ENCODE assay signal across 10 mouse cellular contexts in the genomic region with DNA sequence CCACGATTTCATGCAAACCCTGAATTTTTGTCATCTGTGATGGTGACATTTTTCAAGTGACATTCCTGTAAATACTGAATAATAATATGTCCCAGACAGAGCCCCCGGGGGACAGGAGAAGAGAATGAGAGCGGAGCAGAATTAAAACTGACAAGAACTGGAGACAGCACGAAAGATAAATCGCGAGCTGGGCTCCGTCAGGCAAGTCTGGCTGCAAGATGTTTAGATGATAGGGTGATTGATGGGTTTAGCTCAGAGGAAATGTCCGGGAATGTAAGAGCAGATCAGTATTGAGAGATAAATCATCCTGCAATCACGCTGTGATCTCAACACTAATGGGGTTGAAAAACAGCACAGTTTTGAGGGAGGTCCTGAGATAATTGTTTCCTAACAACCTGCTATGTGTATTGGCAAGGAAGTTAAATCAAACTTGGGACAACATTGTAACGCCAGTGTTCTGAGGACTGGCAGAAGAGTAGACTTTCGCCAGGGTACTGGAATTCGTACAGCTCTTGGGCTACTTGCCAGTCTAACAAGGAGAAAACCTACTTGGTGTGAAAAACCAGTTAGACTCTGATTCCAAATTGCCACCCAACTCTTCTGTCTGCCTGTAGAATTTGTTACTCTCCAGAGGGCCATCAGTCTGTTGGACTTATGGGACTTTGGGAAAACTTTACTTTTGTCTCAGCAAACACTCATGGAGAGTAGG.
DNase-seq lines count a peak whose midpoint lies in the region; ATAC-seq and TF ChIP-seq lines count a peak whose summit lies in the region.
"Had no signal": no experiment of that assay in that cellular context is flagged by ENCODE, and none has a peak within 500 bp of the region (broad histone marks: within the 10 kb centered on the region; RNA-seq: fewer than 3 reads in every experiment).

No protein-coding gene starts in this region.

- no peaks in the 10 kb centered on the region for H3K9me3 ChIP-seq in hindbrain, embryonic 13.5 days
- no peaks in the 10 kb centered on the region for H3K9me3 ChIP-seq in limb, embryonic 14.5 days (ENCODE audit: control insufficient read depth, low read length)
- H3K9me3 ChIP-seq: embryonic facial prominence, embryonic 13.5 days; liver, embryonic 13.5 days had no signal

- DNase-seq in kidney, adult 9 months = peak; percentile 54
- DNase-seq in kidney, adult 18-20 months = no peak
- DNase-seq in embryo, embryonic 11.5 days (ENCODE audit: low read depth, low spot score) = peak; percentile 39
- peak; percentile 36 for DNase-seq in limb, embryonic 14.5 days (ENCODE audit: low spot score)
- DNase-seq in gastrocnemius, adult 8-10 months (ENCODE audit: low spot score in 2 of 2) = no peak
- DNase-seq: heart, postnatal 36 days; liver, embryonic 13.5 days had no signal

- H3K4me2 ChIP-seq in hindbrain, embryonic 13.5 days = no peak overlapping the region
- no peak overlapping the region for H3K4me2 ChIP-seq in limb, embryonic 14.5 days (replicated peaks; ENCODE audit: low read depth, low read length, severe bottlenecking)
- H3K4me2 ChIP-seq: embryonic facial prominence, embryonic 13.5 days; liver, embryonic 13.5 days had no signal

- H3K4me3 ChIP-seq in hindbrain, embryonic 13.5 days = no peak overlapping the region
- H3K4me3 ChIP-seq in limb, embryonic 14.5 days (replicated peaks; ENCODE audit: low read length) = no peak overlapping the region
- H3K4me3 ChIP-seq: embryonic facial prominence, embryonic 13.5 days; liver, embryonic 13.5 days had no signal

- H3K9ac ChIP-seq in hindbrain, embryonic 13.5 days = no peak overlapping the region
- no peak overlapping the region for H3K9ac ChIP-seq in limb, embryonic 14.5 days (ENCODE audit: low read depth, low read length, severe bottlenecking)
- H3K9ac ChIP-seq: embryonic facial prominence, embryonic 13.5 days; liver, embryonic 13.5 days had no signal

- no peaks in the 10 kb centered on the region for H3K27me3 ChIP-seq in hindbrain, embryonic 13.5 days
- H3K27me3 ChIP-seq in limb, embryonic 14.5 days (ENCODE audit: control insufficient read depth, insufficient read depth, low read length) = no peaks in the 10 kb centered on the region
- H3K27me3 ChIP-seq: embryonic facial prominence, embryonic 13.5 days; liver, embryonic 13.5 days had no signal

- H3K4me1 ChIP-seq in hindbrain, embryonic 13.5 days (replicated peaks) = peaks cover 7% of the 10 kb centered on the region
- no peaks in the 10 kb centered on the region for H3K4me1 ChIP-seq in limb, embryonic 14.5 days (ENCODE audit: control insufficient read depth, insufficient read depth, low read length)
- H3K4me1 ChIP-seq: embryonic facial prominence, embryonic 13.5 days; liver, embryonic 13.5 days had no signal

- peak; percentile 54; the same call in 1 of the 2 replicates for ATAC-seq in hindbrain, embryonic 13.5 days (ENCODE audit: low FRiP score)
- ATAC-seq in limb, embryonic 14.5 days (ENCODE audit: low FRiP score, low read depth) = no peak
- ATAC-seq in frontal cortex, adult (ENCODE audit: low TSS enrichment) = no peak

- 56% methylated on average over 12 of the region's 12 CpGs for WGBS in hindbrain, embryonic 13.5 days
- WGBS in limb, embryonic 14.5 days = 21% methylated on average over 12 of the region's 12 CpGs

- no peak overlapping the region for H3K27ac ChIP-seq in hindbrain, embryonic 13.5 days
- H3K27ac ChIP-seq in limb, embryonic 14.5 days (replicated peaks; ENCODE audit: low read depth, low read length) = no peak overlapping the region
- H3K27ac ChIP-seq: embryonic facial prominence, embryonic 13.5 days; liver, embryonic 13.5 days had no signal

- TF ChIP-seq POLR2A in limb, embryonic 14.5 days (IDR thresholded peaks at IDR 0.05; ENCODE audit: borderline replicate concordance, extremely low read depth, insufficient read depth, insufficient read length) = no peak

- no peaks in the 10 kb centered on the region for H3K36me3 ChIP-seq in hindbrain, embryonic 13.5 days
- no peaks in the 10 kb centered on the region for H3K36me3 ChIP-seq in limb, embryonic 14.5 days (ENCODE audit: control insufficient read depth, insufficient read depth, low read length)
- H3K36me3 ChIP-seq: embryonic facial prominence, embryonic 13.5 days; liver, embryonic 13.5 days had no signal

Comparison
In these comparisons a context has a peak if more than half of its experiments do, and no peak if none do; other contexts are left out.
1. DNase-seq: peak in kidney, adult 9 months (single experiment), embryo, embryonic 11.5 days (single experiment) and limb, embryonic 14.5 days (single experiment); none in kidney, adult 18-20 months (single experiment) and gastrocnemius, adult 8-10 months (0 of 2).